21 mouse cellular contexts compared by ENCODE assay signal in genomic region chr3:63562532-63562931, GRCm38 (mm10).
DNase-seq lines count a peak whose midpoint lies in the region; ATAC-seq and TF ChIP-seq lines count a peak whose summit lies in the region.
"Had no signal": no experiment of that assay in that cellular context is flagged by ENCODE, and none has a peak within 500 bp of the region (broad histone marks: within the 10 kb centered on the region; RNA-seq: fewer than 3 reads in every experiment).

No protein-coding gene starts in this region.

- H3K27me3 ChIP-seq in forebrain, embryonic 11.5 days (ENCODE audit: control insufficient read depth, insufficient read depth, low read length), result no peaks in the 10 kb centered on the region
- no peaks in the 10 kb centered on the region for H3K27me3 ChIP-seq in forebrain, postnatal 0 days (ENCODE audit: insufficient read depth, low read length)
- no peaks in the 10 kb centered on the region for H3K27me3 ChIP-seq in midbrain, embryonic 11.5 days (ENCODE audit: control insufficient read depth, insufficient read depth, low read length)
- H3K27me3 ChIP-seq in midbrain, embryonic 16.5 days (ENCODE audit: control insufficient read depth, insufficient read depth, low read depth, low read length), result no peaks in the 10 kb centered on the region
- H3K27me3 ChIP-seq: embryonic facial prominence, embryonic 13.5 days; heart, embryonic 13.5 days had no signal

- H3K9me3 ChIP-seq in forebrain, embryonic 11.5 days (ENCODE audit: control insufficient read depth, low read length), result no peaks in the 10 kb centered on the region
- H3K9me3 ChIP-seq in forebrain, postnatal 0 days (ENCODE audit: low read length), result no peaks in the 10 kb centered on the region
- no peaks in the 10 kb centered on the region for H3K9me3 ChIP-seq in midbrain, embryonic 11.5 days (ENCODE audit: control insufficient read depth, low read length)
- H3K9me3 ChIP-seq in midbrain, embryonic 16.5 days (replicated peaks; ENCODE audit: control insufficient read depth, low read length, poor library complexity, severe bottlenecking), result no peaks in the 10 kb centered on the region
- H3K9me3 ChIP-seq: embryonic facial prominence, embryonic 13.5 days; forebrain, embryonic 10.5 days; heart, embryonic 13.5 days had no signal

- H3K4me2 ChIP-seq in forebrain, embryonic 11.5 days (ENCODE audit: low read depth, low read length, severe bottlenecking), result no peak overlapping the region
- no peak overlapping the region for H3K4me2 ChIP-seq in forebrain, postnatal 0 days (ENCODE audit: low read depth)
- H3K4me2 ChIP-seq in midbrain, embryonic 11.5 days, result no peak overlapping the region
- no peak overlapping the region for H3K4me2 ChIP-seq in midbrain, embryonic 16.5 days (ENCODE audit: low read length)
- H3K4me2 ChIP-seq: embryonic facial prominence, embryonic 13.5 days; heart, embryonic 13.5 days had no signal

- no peak for DNase-seq in forebrain, embryonic 11.5 days (ENCODE audit: low spot score)
- DNase-seq in forebrain, postnatal 0 days, result no peak
- no peak for DNase-seq in midbrain, embryonic 11.5 days (ENCODE audit: low spot score, missing footprints)
- peak; percentile 46 for DNase-seq in retina, postnatal 1 day
- no peak for DNase-seq in retina, embryonic 14.5 days (ENCODE audit: low spot score)
- DNase-seq in urinary bladder, adult 18-20 months (ENCODE audit: low spot score in 2 of 2), result no peak
- DNase-seq: adrenal gland, postnatal 14 days; cerebellum, adult 18-20 months; cerebellum, adult 9-11 months; cerebellum, postnatal 36 days; gastrocnemius, adult 2 months; gastrocnemius, postnatal 25 days; heart, postnatal 36 days had no signal

- 0 out of 2 replicates have a peak, but pooled peaks have one; percentile 27 for ATAC-seq in forebrain, embryonic 11.5 days (replicated peaks; ENCODE audit: low FRiP score)
- ATAC-seq in forebrain, postnatal 0 days, result no peak
- ATAC-seq in midbrain, embryonic 11.5 days (ENCODE audit: low FRiP score), result peak; percentile 69; the same call in 1 of the 2 replicates
- no peak for ATAC-seq in midbrain, embryonic 16.5 days
- ATAC-seq: activated CD4-positive, CD25-positive, alpha-beta regulatory T cell, adult 4 months; hindbrain, embryonic 16.5 days; inflammation-experienced regulatory T-cells, adult 6 months had no signal

- no peak overlapping the region for H3K27ac ChIP-seq in forebrain, embryonic 11.5 days (ENCODE audit: low read depth, low read length)
- H3K27ac ChIP-seq in forebrain, postnatal 0 days (ENCODE audit: low read depth, low read length), result no peak overlapping the region
- H3K27ac ChIP-seq in midbrain, embryonic 11.5 days (ENCODE audit: low read depth, low read length), result no peak overlapping the region
- no peak overlapping the region for H3K27ac ChIP-seq in midbrain, embryonic 16.5 days (ENCODE audit: low read length)
- H3K27ac ChIP-seq: embryonic facial prominence, embryonic 13.5 days; forebrain, embryonic 10.5 days; gastrocnemius, adult 2 months; heart, embryonic 13.5 days had no signal

- H3K4me1 ChIP-seq in forebrain, embryonic 11.5 days (replicated peaks; ENCODE audit: control insufficient read depth, insufficient read depth, low read length), result no peaks in the 10 kb centered on the region
- H3K4me1 ChIP-seq in forebrain, postnatal 0 days (ENCODE audit: insufficient read depth), result no peaks in the 10 kb centered on the region
- H3K4me1 ChIP-seq in midbrain, embryonic 11.5 days (ENCODE audit: control insufficient read depth, insufficient read depth, low read length), result 0 out of 2 replicates have a peak, but pooled peaks cover 2% of the 10 kb centered on the region
- H3K4me1 ChIP-seq in midbrain, embryonic 16.5 days (ENCODE audit: control insufficient read depth, insufficient read depth, low read length), result no peaks in the 10 kb centered on the region
- H3K4me1 ChIP-seq: embryonic facial prominence, embryonic 13.5 days; heart, embryonic 13.5 days had no signal

- no peaks in the 10 kb centered on the region for H3K36me3 ChIP-seq in forebrain, embryonic 11.5 days (ENCODE audit: control insufficient read depth, insufficient read depth, low read length)
- H3K36me3 ChIP-seq in forebrain, postnatal 0 days (ENCODE audit: insufficient read depth), result no peaks in the 10 kb centered on the region
- H3K36me3 ChIP-seq in midbrain, embryonic 11.5 days (ENCODE audit: control insufficient read depth, insufficient read depth, low read length), result no peaks in the 10 kb centered on the region
- no peaks in the 10 kb centered on the region for H3K36me3 ChIP-seq in midbrain, embryonic 16.5 days (ENCODE audit: control insufficient read depth, insufficient read depth, low read length)
- H3K36me3 ChIP-seq: embryonic facial prominence, embryonic 13.5 days; forebrain, embryonic 10.5 days; heart, embryonic 13.5 days had no signal

- no peak overlapping the region for H3K9ac ChIP-seq in forebrain, embryonic 11.5 days (ENCODE audit: low read length)
- no peak overlapping the region for H3K9ac ChIP-seq in forebrain, postnatal 0 days
- no peak overlapping the region for H3K9ac ChIP-seq in midbrain, embryonic 11.5 days (ENCODE audit: low read length)
- H3K9ac ChIP-seq in midbrain, embryonic 16.5 days (ENCODE audit: low read depth, low read length), result no peak overlapping the region
- H3K9ac ChIP-seq: embryonic facial prominence, embryonic 13.5 days; heart, embryonic 13.5 days had no signal

- H3K4me3 ChIP-seq in forebrain, embryonic 11.5 days (ENCODE audit: low read depth, low read length), result no peak overlapping the region
- no peak overlapping the region for H3K4me3 ChIP-seq in forebrain, postnatal 0 days (ENCODE audit: low read depth, low read length)
- no peak overlapping the region for H3K4me3 ChIP-seq in midbrain, embryonic 11.5 days (ENCODE audit: low read depth, low read length)
- no peak overlapping the region for H3K4me3 ChIP-seq in midbrain, embryonic 16.5 days (ENCODE audit: low read depth, low read length)
- H3K4me3 ChIP-seq: embryonic facial prominence, embryonic 13.5 days; erythroblast, embryonic 14.5 days; forebrain, embryonic 10.5 days; gastrocnemius, adult 2 months; heart, embryonic 13.5 days had no signal

- no peak for TF ChIP-seq CTCF in forebrain, postnatal 0 days (IDR thresholded peaks at IDR 0.05; ENCODE audit: low read depth)

Comparison
In these comparisons a context has a peak if more than half of its experiments do, and no peak if none do; other contexts are left out.
1. ATAC-seq: peak in forebrain, embryonic 11.5 days (single experiment) and midbrain, embryonic 11.5 days (single experiment); none in forebrain, postnatal 0 days (single experiment) and midbrain, embryonic 16.5 days (single experiment).